Mouse (Mus musculus) E14TG2a.4 (cell line): ENCODE measurements around the gene Lcn12.

ENCODE experiments used
- CTCF ChIP-seq: conservative IDR thresholded peaks from 2 replicates; pipeline ENCODE4 v1.5.1; 2014; ENCODE audit warnings: low read length
- NANOG ChIP-seq: IDR thresholded peaks from 2 replicates; pipeline ENCODE4 v1.6.1; 2014; ENCODE audit warnings: borderline replicate concordance, low read length, mixed read lengths

- no peak for TF ChIP-seq CTCF
- no peak for TF ChIP-seq NANOG
Observed at GRCm38 (mm10) chr2:25461407-25461806, 32.3 kb downstream of the Lcn12 start.
